Mouse (Mus musculus): ENCODE results near the gene Stra8. TPM values are rescaled to one million over a fixed set of nuclear protein-coding genes. Genes with fewer than 3 reads are reported as not detected.

Stra8 gene
- polyA plus RNA-seq, 1 experiment from 2014 or later, result not detected

- no peak for ATAC-seq (ENCODE audit: low FRiP score)
- WGBS, result 95% methylated on average over 12 of the region's 12 CpGs
- Histone ChIP-seq H3K27me3 (replicated peaks) (no peaks in the 10 kb centered on the region), H3K4me3 (replicated peaks) (no peak overlapping the region), H3K36me3 (no peaks in the 10 kb centered on the region), H3K9ac (replicated peaks) (no peak overlapping the region), H3K4me2 (no peak overlapping the region), H3K4me1 (peaks cover 11% of the 10 kb centered on the region), H3K27ac (replicated peaks) (no peak overlapping the region), H3K9me3 (replicated peaks) (no peaks in the 10 kb centered on the region)
Measured at GRCm38 (mm10) chr6:34987085-34987645, 67.2 kb downstream of the Stra8 start.

DNA sequence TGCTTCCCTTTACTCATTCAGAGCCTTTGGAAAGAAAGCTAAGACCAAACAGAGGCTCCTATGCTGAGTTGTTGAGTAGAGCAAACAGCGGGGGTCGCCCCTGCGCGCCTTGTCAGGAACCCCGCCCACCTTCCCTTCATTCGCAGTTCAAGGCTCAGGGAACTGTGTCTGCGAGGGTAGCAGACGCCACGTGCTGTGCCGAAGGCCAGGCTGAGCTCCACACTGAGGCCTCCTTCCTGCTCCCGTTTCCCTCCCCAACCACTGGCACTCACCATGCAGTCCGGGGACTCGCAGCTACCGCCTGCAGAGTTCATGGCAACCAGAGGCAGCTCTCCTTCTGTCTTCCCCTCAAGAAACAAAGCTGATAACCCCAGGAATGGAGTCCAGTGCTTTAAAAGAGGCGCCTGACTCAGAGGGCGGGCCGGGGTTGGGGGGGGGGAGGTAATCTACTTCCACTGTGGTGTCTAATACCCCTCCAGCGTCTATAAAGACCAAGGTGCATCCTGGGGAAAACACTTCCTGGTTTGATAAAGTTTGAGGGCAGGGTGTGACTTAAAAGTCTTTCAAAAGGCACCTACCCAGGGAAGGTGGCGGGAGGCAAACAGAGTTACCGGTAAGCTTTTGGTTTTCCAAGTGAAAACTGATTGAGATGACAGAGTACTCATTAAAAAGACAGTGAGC is 68.3 kb downstream of the Stra8 start, which contains the start of gene Slc23a4:
Gene Slc23a4 (minus strand): TSS at position 324 of the 681 bp plus-strand sequence.
- no peak within 1 kb of the TSS for H3K27ac ChIP-seq (replicated peaks)
- no peaks in the 10 kb centered on the region for H3K36me3 ChIP-seq
- peak within 1 kb of the TSS; percentile 40 for H3K4me2 ChIP-seq
- no peak for ATAC-seq (ENCODE audit: low FRiP score)
- no peaks in the 10 kb centered on the region for H3K9me3 ChIP-seq (replicated peaks)
- no peak within 1 kb of the TSS for H3K9ac ChIP-seq (replicated peaks)
- H3K27me3 ChIP-seq (replicated peaks), result no peaks in the 10 kb centered on the region
- peaks cover 11% of the 10 kb centered on the region for H3K4me1 ChIP-seq
- no peak within 1 kb of the TSS for H3K4me3 ChIP-seq (replicated peaks)
- WGBS, result 9% methylated on average over 20 of the region's 20 CpGs

Other genes with a start within 250 kb of the Stra8 start
- gene Agbl3, start 139.7 kb upstream of the Stra8 start, polyA plus RNA-seq (2015; fragmentation: Nextera tagmentation; extraction: Ambion mirVana), result 12.1 and 13.0 TPM in 2 replicates
- 1.1 and 2.6 TPM in 2 replicates for gene Tmem140, start 57.0 kb upstream of the Stra8 start, polyA plus RNA-seq (2015; fragmentation: Nextera tagmentation; extraction: Ambion mirVana)
- gene Cyren, start 42.1 kb upstream of the Stra8 start, polyA plus RNA-seq (2015; fragmentation: Nextera tagmentation; extraction: Ambion mirVana), result 8.8 and 10.6 TPM in 2 replicates
- gene Wdr91, start 9.3 kb upstream of the Stra8 start, polyA plus RNA-seq (2015; fragmentation: Nextera tagmentation; extraction: Ambion mirVana), result 13.4 and 15.1 TPM in 2 replicates
- gene Slc23a4, start 68.2 kb downstream of the Stra8 start, polyA plus RNA-seq (2015; fragmentation: Nextera tagmentation; extraction: Ambion mirVana), result 0.42 and 2.1 TPM in 2 replicates
- gene Cnot4, start 213.6 kb downstream of the Stra8 start, polyA plus RNA-seq (2015; fragmentation: Nextera tagmentation; extraction: Ambion mirVana), result 33.9 and 34.7 TPM in 2 replicates